Mouse (Mus musculus) cortical plate, adult 2 months (tissue): ENCODE measurements at regions not wholly inside any gene's neighbourhood (a gene's known extent, or its start where the extent isn't known, plus 50 kb on each side); places are given as distances from the start of the nearest gene placed in this dataset.

Experiments
- CTCF ChIP-seq: fragments of 200-500 bp; IDR thresholded peaks from 2 replicates; pipeline ENCODE4 v1.5.1; 2011; ENCODE audit warnings: mild to moderate bottlenecking, control low read depth, low read length; ENCODE audit not compliant: insufficient read depth; ENCODE audit errors: extremely low read depth
- POLR2A ChIP-seq: fragments of 200-500 bp; IDR thresholded peaks from 2 replicates; pipeline ENCODE4 v1.6.1; 2011; ENCODE audit warnings: mild to moderate bottlenecking, low read length, control low read depth; ENCODE audit not compliant: insufficient read depth; ENCODE audit errors: extremely low read depth

DNA sequence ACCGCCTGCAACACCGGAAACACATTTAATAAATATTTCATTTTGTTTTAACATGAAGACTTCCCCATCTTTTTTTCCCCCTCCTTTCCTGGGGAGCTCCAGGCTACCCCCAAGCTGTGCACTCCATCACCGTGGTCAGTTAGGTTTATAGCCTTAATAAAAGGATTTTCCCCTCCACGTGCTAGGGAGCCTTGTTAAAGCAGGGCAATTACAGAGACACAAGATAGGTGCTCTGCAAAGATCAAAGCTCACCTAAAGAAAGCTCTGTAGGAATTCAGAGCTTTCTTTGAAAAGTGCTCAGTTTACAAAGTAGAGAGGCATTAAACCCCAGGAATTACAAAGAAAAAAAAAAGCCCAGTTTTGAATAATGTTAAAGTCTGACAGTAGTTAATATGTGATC lies 61.6 kb upstream of the Etaa1 start:
- TF ChIP-seq CTCF (no peak), POLR2A (no peak)
